Mouse (Mus musculus) small intestine, adult 2 months (tissue): ENCODE results near the gene Rnf212b.

Experiments used
- CTCF ChIP-seq: fragments of 200-500 bp; IDR thresholded peaks from 2 replicates; pipeline ENCODE4 v1.5.1; 2012; ENCODE audit warnings: low read depth, mild to moderate bottlenecking, control low read depth, inconsistent platforms, low read length, moderate library complexity, mixed read lengths; ENCODE audit not compliant: insufficient replicate concordance, insufficient read length; ENCODE audit errors: extremely low read depth
- POLR2A ChIP-seq: fragments of 200-500 bp; IDR thresholded peaks from 2 replicates; pipeline ENCODE4 v1.6.1; 2012; ENCODE audit warnings: low read depth, mild to moderate bottlenecking, control low read depth, inconsistent platforms, low read length, moderate library complexity

- TF ChIP-seq CTCF (0 out of 2 replicates have a peak, but pooled peaks have one; percentile 21), POLR2A (no peak)
Measured at GRCm38 (mm10) chr14:54900383-54900782, 86.4 kb downstream of the Rnf212b start.
